Mouse (Mus musculus): Measurements from ENCODE around the gene Cd8b1. TPM values are rescaled to one million over a fixed set of nuclear protein-coding genes. Genes with fewer than 3 reads are reported as not detected.
"Not testable (repeated sequence)": the region's sequence is repeated elsewhere in the genome, so short reads cannot be mapped to it uniquely, and the experiment has no call there.

Gene Cd8b1
- polyA plus RNA-seq, 1 experiment from 2014 or later, result not detected

GRCm38 (mm10) chr6:71330486-71330885, 7.9 kb downstream of the Cd8b1 start:
- Histone ChIP-seq H3K4me3 (no peak overlapping the region), H3K36me3 (no peaks in the 10 kb centered on the region), H3K4me1 (no peaks in the 10 kb centered on the region), H3K4me2 (no peak overlapping the region), H3K27ac (no peak overlapping the region), H3K9ac (no peak overlapping the region), H3K9me3 (no peaks in the 10 kb centered on the region), H3K27me3 (no peaks in the 10 kb centered on the region)
- WGBS, result 78% methylated on average over 7 of the region's 7 CpGs
- ATAC-seq (ENCODE audit: insufficient number of reproducible peaks, low FRiP score, low TSS enrichment, low read depth), result no peak

GRCm38 (mm10) chr6:71331491-71331890, 8.9 kb downstream of the Cd8b1 start:
- not testable (repeated sequence) for H3K4me3 ChIP-seq; H3K9ac ChIP-seq; H3K4me2 ChIP-seq; H3K27me3 ChIP-seq; H3K9me3 ChIP-seq; ATAC-seq (ENCODE audit: insufficient number of reproducible peaks, low FRiP score, low TSS enrichment, low read depth); H3K27ac ChIP-seq; H3K4me1 ChIP-seq; H3K36me3 ChIP-seq
- WGBS, result 84% methylated on average over 2 of the region's 4 CpGs

GRCm38 (mm10) chr6:71332236-71332965, 9.8 kb downstream of the Cd8b1 start:
- no peak overlapping the region for H3K27ac ChIP-seq
- H3K9ac ChIP-seq, result no peak overlapping the region
- no peaks in the 10 kb centered on the region for H3K4me1 ChIP-seq
- no peaks in the 10 kb centered on the region for H3K27me3 ChIP-seq
- no peaks in the 10 kb centered on the region for H3K36me3 ChIP-seq
- no peak overlapping the region for H3K4me2 ChIP-seq
- no peaks in the 10 kb centered on the region for H3K9me3 ChIP-seq
- no peak for ATAC-seq (ENCODE audit: insufficient number of reproducible peaks, low FRiP score, low TSS enrichment, low read depth)
- H3K4me3 ChIP-seq, result no peak overlapping the region
- 71% methylated on average over 11 of the region's 11 CpGs for WGBS

- Histone ChIP-seq H3K4me3 (no peak overlapping the region), H3K36me3 (no peaks in the 10 kb centered on the region), H3K27ac (no peak overlapping the region), H3K27me3 (no peaks in the 10 kb centered on the region), H3K9me3 (no peaks in the 10 kb centered on the region), H3K4me2 (no peak overlapping the region), H3K9ac (no peak overlapping the region), H3K4me1 (no peaks in the 10 kb centered on the region)
- ATAC-seq (ENCODE audit: insufficient number of reproducible peaks, low FRiP score, low TSS enrichment, low read depth), result no peak
- 79% methylated on average over 3 of the region's 3 CpGs for WGBS
These were observed 10.4 kb downstream of the Cd8b1 start for GRCm38 (mm10) chr6:71333031-71333430.

DNA sequence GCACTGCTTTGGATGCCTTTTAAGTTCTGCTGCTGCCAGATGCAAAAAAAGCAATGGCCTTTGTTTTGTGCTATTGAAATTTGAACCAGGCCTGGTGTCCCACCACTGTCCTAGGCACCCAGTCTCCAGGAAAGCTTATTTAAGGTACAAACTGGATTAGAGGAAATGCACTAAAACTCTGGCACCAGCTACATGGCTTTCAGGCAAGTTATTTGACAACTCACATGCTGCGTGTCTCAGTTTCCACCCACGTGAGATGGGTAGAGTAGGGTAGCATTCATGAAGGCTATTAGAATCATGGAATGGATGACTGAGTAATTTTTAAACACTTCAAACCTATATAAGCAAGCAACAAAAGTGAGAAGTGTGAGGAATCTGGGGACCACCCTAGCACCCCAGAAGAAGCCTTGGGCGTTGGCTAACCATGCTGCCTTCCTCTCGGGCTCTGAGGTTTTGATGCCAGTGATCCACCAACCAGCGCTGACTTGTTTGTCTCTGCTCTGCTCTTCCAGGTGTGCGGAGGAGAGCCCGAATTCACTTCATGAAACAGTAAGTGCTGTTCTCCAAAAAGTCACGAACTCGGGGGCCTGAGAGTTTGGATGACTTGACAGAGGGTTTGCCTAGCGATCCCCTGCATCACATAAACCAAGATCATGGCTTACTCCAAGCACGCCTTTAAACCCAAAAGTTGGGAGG, 11.1 kb downstream of the Cd8b1 start:
- ATAC-seq (ENCODE audit: insufficient number of reproducible peaks, low FRiP score, low TSS enrichment, low read depth), result no peak
- Histone ChIP-seq H3K4me2 (no peak overlapping the region), H3K36me3 (no peaks in the 10 kb centered on the region), H3K27ac (no peak overlapping the region), H3K9me3 (no peaks in the 10 kb centered on the region), H3K27me3 (no peaks in the 10 kb centered on the region), H3K4me3 (no peak overlapping the region), H3K9ac (no peak overlapping the region), H3K4me1 (no peaks in the 10 kb centered on the region)
- whole genome bisulfite sequencing, result 87% methylated on average over 11 of the region's 11 CpGs

- 91% methylated on average over 8 of the region's 8 CpGs for WGBS
- H3K36me3 ChIP-seq, result no peaks in the 10 kb centered on the region
- H3K9ac ChIP-seq, result no peak overlapping the region
- no peak overlapping the region for H3K27ac ChIP-seq
- H3K27me3 ChIP-seq, result no peaks in the 10 kb centered on the region
- H3K9me3 ChIP-seq, result no peaks in the 10 kb centered on the region
- no peak overlapping the region for H3K4me3 ChIP-seq
- H3K4me2 ChIP-seq, result no peak overlapping the region
- peaks cover 3% of the 10 kb centered on the region; the same call in 1 of the 2 replicates for H3K4me1 ChIP-seq
- no peak for ATAC-seq (ENCODE audit: insufficient number of reproducible peaks, low FRiP score, low TSS enrichment, low read depth)
These were observed 15.1 kb downstream of the Cd8b1 start for GRCm38 (mm10) chr6:71337666-71338065.

- no peak for ATAC-seq (ENCODE audit: insufficient number of reproducible peaks, low FRiP score, low TSS enrichment, low read depth)
- Histone ChIP-seq H3K4me2 (no peak overlapping the region), H3K4me3 (no peak overlapping the region), H3K27ac (no peak overlapping the region), H3K36me3 (no peaks in the 10 kb centered on the region), H3K4me1 (peaks cover 3% of the 10 kb centered on the region; the same call in 1 of the 2 replicates), H3K9ac (no peak overlapping the region), H3K27me3 (no peaks in the 10 kb centered on the region), H3K9me3 (no peaks in the 10 kb centered on the region)
- WGBS, result 86% methylated on average over 3 of the region's 3 CpGs
These were observed 16.4 kb downstream of the Cd8b1 start for GRCm38 (mm10) chr6:71338941-71339340.

DNA sequence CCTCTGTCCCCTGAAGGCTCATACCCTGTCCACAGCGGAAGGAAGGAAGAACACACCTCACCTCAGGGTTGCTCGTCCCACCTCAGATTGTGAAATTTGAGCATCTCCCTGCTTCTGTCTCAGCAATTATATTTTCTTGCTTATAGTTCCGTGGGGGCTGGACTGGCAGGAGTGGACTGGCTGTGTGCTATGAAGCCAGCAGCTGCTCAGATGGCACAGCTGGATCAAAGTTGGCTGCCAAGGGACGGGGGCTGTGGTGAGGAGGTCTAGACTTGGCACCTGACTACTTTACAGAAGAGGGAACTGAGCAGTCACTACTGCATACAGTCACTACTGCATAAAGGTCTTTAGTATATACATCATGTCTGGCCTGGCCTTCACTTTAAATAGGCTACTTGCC, 16.8 kb downstream of the Cd8b1 start:
- WGBS, result 51% methylated on average over 4 of the region's 4 CpGs
- Histone ChIP-seq H3K9me3 (no peaks in the 10 kb centered on the region), H3K4me2 (no peak overlapping the region), H3K27ac (no peak overlapping the region), H3K4me3 (no peak overlapping the region), H3K36me3 (no peaks in the 10 kb centered on the region), H3K27me3 (no peaks in the 10 kb centered on the region), H3K4me1 (peaks cover 3% of the 10 kb centered on the region; the same call in 1 of the 2 replicates), H3K9ac (no peak overlapping the region)
- ATAC-seq (ENCODE audit: insufficient number of reproducible peaks, low FRiP score, low TSS enrichment, low read depth), result no peak

- H3K27ac ChIP-seq, result no peak overlapping the region
- no peak for ATAC-seq (ENCODE audit: insufficient number of reproducible peaks, low FRiP score, low TSS enrichment, low read depth)
- peaks cover 3% of the 10 kb centered on the region; the same call in 1 of the 2 replicates for H3K4me1 ChIP-seq
- no peaks in the 10 kb centered on the region for H3K27me3 ChIP-seq
- H3K9me3 ChIP-seq, result no peaks in the 10 kb centered on the region
- H3K4me3 ChIP-seq, result no peak overlapping the region
- WGBS, result 87% methylated on average over 9 of the region's 9 CpGs
- no peak overlapping the region for H3K4me2 ChIP-seq
- H3K36me3 ChIP-seq, result no peaks in the 10 kb centered on the region
- H3K9ac ChIP-seq, result no peak overlapping the region
These were observed 18.6 kb downstream of the Cd8b1 start for GRCm38 (mm10) chr6:71341179-71341578.

DNA sequence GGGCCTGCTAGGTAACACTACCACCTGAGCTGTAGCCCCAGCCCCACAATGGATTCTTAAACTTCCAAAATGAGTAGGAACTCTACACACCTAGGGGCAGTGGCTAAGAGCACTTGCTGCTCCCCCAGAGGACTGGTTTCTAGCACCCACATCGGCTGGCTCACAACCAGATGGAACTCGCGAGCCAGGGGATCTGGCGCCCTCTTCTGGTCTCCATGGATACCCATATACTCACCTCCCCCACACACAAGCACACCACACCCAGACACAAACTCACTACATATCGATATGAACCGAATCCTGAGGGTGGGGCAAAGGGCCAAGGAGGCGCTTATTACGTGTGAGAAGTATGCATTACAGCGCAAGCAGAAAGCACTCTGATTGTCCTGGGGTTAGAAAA, 25.4 kb downstream of the Cd8b1 start:
- H3K27ac ChIP-seq, result no peak overlapping the region
- no peaks in the 10 kb centered on the region for H3K36me3 ChIP-seq
- ATAC-seq (ENCODE audit: insufficient number of reproducible peaks, low FRiP score, low TSS enrichment, low read depth), result no peak
- H3K9ac ChIP-seq, result no peak overlapping the region
- no peaks in the 10 kb centered on the region for H3K9me3 ChIP-seq
- no peaks in the 10 kb centered on the region for H3K4me1 ChIP-seq
- 90% methylated on average over 9 of the region's 9 CpGs for WGBS
- H3K4me3 ChIP-seq, result no peak overlapping the region
- no peak overlapping the region for H3K4me2 ChIP-seq
- H3K27me3 ChIP-seq, result no peaks in the 10 kb centered on the region

DNA sequence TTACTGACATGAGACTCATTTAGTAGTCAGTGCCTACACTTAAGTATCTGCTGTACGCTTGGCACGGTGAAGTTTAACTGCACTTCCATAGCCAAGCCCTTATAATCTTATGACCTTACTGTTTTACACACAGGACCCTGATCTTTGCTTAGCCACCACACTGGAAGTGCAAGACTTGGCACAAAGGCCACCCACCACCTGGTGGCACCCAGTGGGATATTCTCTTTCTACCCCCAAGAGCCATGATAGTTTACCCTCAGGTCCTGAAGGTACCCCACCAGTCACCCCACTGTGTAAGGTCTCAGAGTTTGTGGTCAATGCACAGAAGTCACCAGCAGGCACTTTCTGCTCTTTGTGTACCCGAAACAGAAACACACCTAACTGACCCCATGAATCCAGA, 28.6 kb downstream of the Cd8b1 start:
- Histone ChIP-seq H3K4me1 (no peaks in the 10 kb centered on the region), H3K9ac (no peak overlapping the region), H3K4me2 (no peak overlapping the region), H3K27ac (no peak overlapping the region), H3K9me3 (no peaks in the 10 kb centered on the region), H3K4me3 (no peak overlapping the region), H3K36me3 (no peaks in the 10 kb centered on the region), H3K27me3 (no peaks in the 10 kb centered on the region)
- no peak for ATAC-seq (ENCODE audit: insufficient number of reproducible peaks, low FRiP score, low TSS enrichment, low read depth)
- WGBS, result 92% methylated on average over 3 of the region's 3 CpGs

GRCm38 (mm10) chr6:71352201-71352600, 29.6 kb downstream of the Cd8b1 start:
- Histone ChIP-seq H3K4me2 (no peak overlapping the region), H3K36me3 (no peaks in the 10 kb centered on the region), H3K4me1 (no peaks in the 10 kb centered on the region), H3K27ac (no peak overlapping the region), H3K9me3 (no peaks in the 10 kb centered on the region), H3K27me3 (no peaks in the 10 kb centered on the region), H3K4me3 (no peak overlapping the region), H3K9ac (no peak overlapping the region)
- WGBS, result 92% methylated on average over 6 of the region's 6 CpGs
- no peak for ATAC-seq (ENCODE audit: insufficient number of reproducible peaks, low FRiP score, low TSS enrichment, low read depth)

All from limb, embryonic 15.5 days (tissue).